Mouse (Mus musculus) lung, postnatal 0 days (tissue): ENCODE results near the gene Frrs1. TPM values are rescaled to one million over a fixed set of nuclear protein-coding genes. Genes with fewer than 3 reads are reported as not detected.

Experiments used
- ATAC-seq: fragments of 200-750 bp; cut with Nextera tagmentation; 2 replicates; pipeline ENCODE4 v1.8.0; 2017; ENCODE audit warnings: moderate library complexity
- DNase-seq: peaks from one replicate; pipeline ENCODE4 v3.0.0-alpha.2; 2016; ENCODE audit warnings: low spot score
- H3K27ac ChIP-seq: fragments of 300-500 bp; sonication (generic); 2 replicates; pipeline ENCODE4 v1.5.1; 2014; ENCODE audit warnings: antibody characterized with exemption, mild to moderate bottlenecking, low read length, mixed read lengths
- H3K27me3 ChIP-seq: fragments of 300-500 bp; sonication (generic); replicated peaks from 2 replicates; pipeline ENCODE4 v1.6.1; 2014; ENCODE audit warnings: low read length, mixed read lengths; ENCODE audit not compliant: insufficient read depth
- H3K36me3 ChIP-seq: fragments of 300-500 bp; sonication (generic); 2 replicates; pipeline ENCODE4 v1.6.1; 2014; ENCODE audit warnings: low read length, mixed read lengths; ENCODE audit not compliant: insufficient read depth
- H3K4me1 ChIP-seq: fragments of 300-500 bp; sonication (generic); 2 replicates; pipeline ENCODE4 v1.6.1; 2014; ENCODE audit warnings: antibody characterized with exemption, low read depth, low read length, mixed read lengths; ENCODE audit not compliant: insufficient read depth
- H3K4me2 ChIP-seq: fragments of 300-500 bp; sonication (generic); replicated peaks from 2 replicates; pipeline ENCODE4 v1.6.1; 2014; ENCODE audit warnings: low read depth, mild to moderate bottlenecking, low read length, moderate library complexity, mixed read lengths
- H3K4me3 ChIP-seq: fragments of 300-500 bp; sonication (generic); 2 replicates; pipeline ENCODE4 v1.5.1; 2014; ENCODE audit warnings: low read depth, low read length
- H3K9ac ChIP-seq: fragments of 300-500 bp; sonication (generic); replicated peaks from 2 replicates; pipeline ENCODE4 v1.6.1; 2014; ENCODE audit warnings: low read depth, mild to moderate bottlenecking
- H3K9me3 ChIP-seq: fragments of 300-500 bp; sonication (generic); 2 replicates; pipeline ENCODE4 v1.6.1; 2016; ENCODE audit warnings: low read length, mixed read lengths
- CTCF ChIP-seq: IDR thresholded peaks from 2 replicates; pipeline ENCODE4 v1.5.1; 2016; ENCODE audit warnings: antibody characterized with exemption, mild to moderate bottlenecking
- EP300 ChIP-seq: IDR thresholded peaks from 2 replicates; pipeline ENCODE4 v1.6.1; 2016; ENCODE audit warnings: antibody characterized with exemption, mild to moderate bottlenecking, control low read depth
- WGBS: fragments of 180-500 bp; shearing (Covaris S2); extraction: QIAGEN DNeasy Blood & Tissue Kit; methylation state at CpG from one replicate; pipeline ENCODE4 v1.1.7; 2014; 5-methylcytosine and 5-hydroxymethylcytosine counted together
- polyA plus RNA-seq: library from polyadenylated mRNA; unstranded; fragments of >200 nt; fragmentation: Nextera tagmentation; extraction: Ambion mirVana; gene quantifications from 2 replicates; pipeline ENCODE4 v1.2.1, GENCODE M21; 2015

Frrs1 gene
- polyA plus RNA-seq, 1 experiment from 2014 or later, result 5.6 TPM

GRCm38 (mm10) chr3:116917016-116917415, 57.8 kb downstream of the Frrs1 start:
- no peak for TF ChIP-seq CTCF
- no peak for TF ChIP-seq EP300
- 91% methylated on average over 4 of the region's 4 CpGs for WGBS
- DNase-seq, result no peak

GRCm38 (mm10) chr3:116921535-116921934, 62.3 kb downstream of the Frrs1 start:
- TF ChIP-seq EP300 (peak; percentile 76), CTCF (no peak)
- Histone ChIP-seq H3K4me2 (no peak overlapping the region), H3K9ac (no peak overlapping the region), H3K4me1 (no peaks in the 10 kb centered on the region), H3K4me3 (no peak overlapping the region), H3K27ac (no peak overlapping the region), H3K36me3 (no peaks in the 10 kb centered on the region), H3K27me3 (no peaks in the 10 kb centered on the region), H3K9me3 (no peaks in the 10 kb centered on the region)
- ATAC-seq (no peak), DNase-seq (peak; percentile 23)
- WGBS, result 59% methylated on average over 3 of the region's 3 CpGs

More at GRCm38 (mm10) chr3:116917016-116917415, 57.8 kb downstream of the Frrs1 start:
- Histone ChIP-seq H3K27ac (no peak overlapping the region), H3K4me1 (no peaks in the 10 kb centered on the region), H3K9ac (no peak overlapping the region), H3K4me3 (no peak overlapping the region), H3K9me3 (no peaks in the 10 kb centered on the region), H3K36me3 (no peaks in the 10 kb centered on the region), H3K27me3 (no peaks in the 10 kb centered on the region), H3K4me2 (no peak overlapping the region)
- ATAC-seq, result no peak

GRCm38 (mm10) chr3:116923042-116923441, 63.8 kb downstream of the Frrs1 start:
- Histone ChIP-seq H3K9me3 (no peaks in the 10 kb centered on the region), H3K27ac (no peak overlapping the region), H3K9ac (no peak overlapping the region), H3K4me1 (no peaks in the 10 kb centered on the region), H3K4me2 (0 out of 2 replicates have a peak overlapping the region, but pooled peaks have one; percentile 6), H3K27me3 (no peaks in the 10 kb centered on the region), H3K4me3 (no peak overlapping the region), H3K36me3 (no peaks in the 10 kb centered on the region)
- DNase-seq (no peak), ATAC-seq (no peak)
- 49% methylated on average over 12 of the region's 12 CpGs for WGBS
- TF ChIP-seq CTCF, result no peak

GRCm38 (mm10) chr3:116928994-116929393, 69.7 kb downstream of the Frrs1 start:
- TF ChIP-seq EP300, result no peak
- Histone ChIP-seq H3K27me3 (no peaks in the 10 kb centered on the region), H3K9ac (no peak overlapping the region), H3K27ac (no peak overlapping the region), H3K4me2 (no peak overlapping the region), H3K4me1 (no peaks in the 10 kb centered on the region), H3K36me3 (no peaks in the 10 kb centered on the region), H3K4me3 (no peak overlapping the region), H3K9me3 (no peaks in the 10 kb centered on the region)
- ATAC-seq (peak; percentile 73; the same call in 1 of the 2 replicates), DNase-seq (peak; percentile 34)
- whole genome bisulfite sequencing, result 67% methylated on average over 4 of the region's 4 CpGs

- no peak for TF ChIP-seq EP300
- no peak for TF ChIP-seq CTCF
- no peak for ATAC-seq
- DNase-seq, result no peak
- Histone ChIP-seq H3K4me3 (no peak overlapping the region), H3K36me3 (no peaks in the 10 kb centered on the region), H3K4me2 (no peak overlapping the region), H3K27ac (no peak overlapping the region), H3K9me3 (no peaks in the 10 kb centered on the region), H3K4me1 (no peaks in the 10 kb centered on the region), H3K27me3 (no peaks in the 10 kb centered on the region), H3K9ac (no peak overlapping the region)
- WGBS, result 60% methylated on average over 1 of the region's 1 CpGs
Measured at GRCm38 (mm10) chr3:116933158-116933557, 73.9 kb downstream of the Frrs1 start.

- no peaks in the 10 kb centered on the region for H3K27me3 ChIP-seq
- no peak for TF ChIP-seq CTCF
- no peak for TF ChIP-seq EP300
- WGBS, result 76% methylated on average over 4 of the region's 4 CpGs
- no peaks in the 10 kb centered on the region for H3K36me3 ChIP-seq
- no peaks in the 10 kb centered on the region for H3K9me3 ChIP-seq
- no peak overlapping the region for H3K4me2 ChIP-seq
- H3K4me1 ChIP-seq, result no peaks in the 10 kb centered on the region; the same call in 1 of the 2 replicates
- DNase-seq (no peak), ATAC-seq (no peak)
- no peak overlapping the region for H3K27ac ChIP-seq
- no peak overlapping the region for H3K4me3 ChIP-seq
- no peak overlapping the region for H3K9ac ChIP-seq
Measured at GRCm38 (mm10) chr3:116936934-116937691, 77.8 kb downstream of the Frrs1 start.
